Mouse (Mus musculus): ENCODE measurements around the gene Sec24a.

GRCm38 (mm10) chr11:51649889-51650199 is 113.6 kb downstream of the Sec24a start:
- no peak for TF ChIP-seq CTCF (IDR thresholded peaks at IDR 0.05)
- no peak for TF ChIP-seq EP300 (IDR thresholded peaks at IDR 0.05)

All from lung, postnatal 0 days (tissue).